Mouse (Mus musculus): ENCODE measurements around the gene Anp32b. TPM values are rescaled to one million over a fixed set of nuclear protein-coding genes. Genes with fewer than 3 reads are reported as not detected.

Gene Anp32b
- polyA plus RNA-seq, 1 experiment from 2014 or later, result 362 TPM

- Histone ChIP-seq H3K27me3 (peaks cover 23% of the 10 kb centered on the region), H3K4me3 (replicated peaks) (peak overlapping the region; percentile 66), H3K4me2 (peak overlapping the region; percentile 90), H3K27ac (no peak overlapping the region), H3K36me3 (peaks cover 18% of the 10 kb centered on the region), H3K9me3 (no peaks in the 10 kb centered on the region), H3K4me1 (replicated peaks) (peaks cover 7% of the 10 kb centered on the region; the same call in 1 of the 2 replicates), H3K9ac (replicated peaks) (no peak overlapping the region)
- ATAC-seq (ENCODE audit: insufficient number of reproducible peaks, insufficient read depth, low FRiP score, low TSS enrichment, low read depth), result no peak
- 11% methylated on average over 16 of the region's 16 CpGs for WGBS
Observed at GRCm38 (mm10) chr4:46507736-46508460, 57.2 kb downstream of the Anp32b start.

- H3K4me3 ChIP-seq (replicated peaks), result no peak overlapping the region
- no peak overlapping the region for H3K27ac ChIP-seq
- no peaks in the 10 kb centered on the region for H3K9me3 ChIP-seq
- H3K4me1 ChIP-seq (replicated peaks), result peaks cover 9% of the 10 kb centered on the region
- 0 out of 2 replicates have a peak, but pooled peaks have one; percentile 42 for ATAC-seq (ENCODE audit: insufficient number of reproducible peaks, insufficient read depth, low FRiP score, low TSS enrichment, low read depth)
- 84% methylated on average over 2 of the region's 2 CpGs for WGBS
- H3K36me3 ChIP-seq, result no peaks in the 10 kb centered on the region
- no peak overlapping the region for H3K4me2 ChIP-seq
- H3K9ac ChIP-seq (replicated peaks), result no peak overlapping the region
- no peaks in the 10 kb centered on the region; the same call in 1 of the 2 replicates for H3K27me3 ChIP-seq
Observed at GRCm38 (mm10) chr4:46520491-46520890, 69.8 kb downstream of the Anp32b start.

GRCm38 (mm10) chr4:46521457-46521856, 70.8 kb downstream of the Anp32b start:
- H3K9ac ChIP-seq (replicated peaks), result no peak overlapping the region
- no peak for ATAC-seq (ENCODE audit: insufficient number of reproducible peaks, insufficient read depth, low FRiP score, low TSS enrichment, low read depth)
- no peak overlapping the region for H3K4me3 ChIP-seq (replicated peaks)
- no peaks in the 10 kb centered on the region for H3K36me3 ChIP-seq
- H3K27me3 ChIP-seq, result peaks cover 2% of the 10 kb centered on the region; the same call in 1 of the 2 replicates
- H3K9me3 ChIP-seq, result no peaks in the 10 kb centered on the region
- H3K4me1 ChIP-seq (replicated peaks), result peaks cover 9% of the 10 kb centered on the region
- no peak overlapping the region for H3K27ac ChIP-seq
- no peak overlapping the region for H3K4me2 ChIP-seq
- 76% methylated on average over 10 of the region's 10 CpGs for WGBS

Other genes starting within 250 kb of the Anp32b start
- gene Foxe1, start 107.3 kb upstream of the Anp32b start, polyA plus RNA-seq (2016; fragmentation: Nextera tagmentation; extraction: Ambion mirVana), result not detected in 2 replicates
- 8.8 and 9.0 TPM in 2 replicates for gene Trmo, start 61.5 kb upstream of the Anp32b start, polyA plus RNA-seq (2016; fragmentation: Nextera tagmentation; extraction: Ambion mirVana)
- gene Hemgn, start 37.4 kb upstream of the Anp32b start, polyA plus RNA-seq (2016; fragmentation: Nextera tagmentation; extraction: Ambion mirVana), result 2.6 and 2.7 TPM in 2 replicates
- gene Nans, start 38.3 kb downstream of the Anp32b start, polyA plus RNA-seq (2016; fragmentation: Nextera tagmentation; extraction: Ambion mirVana), result 91.0 and 91.7 TPM in 2 replicates
- gene Trim14, start 85.2 kb downstream of the Anp32b start, polyA plus RNA-seq (2016; fragmentation: Nextera tagmentation; extraction: Ambion mirVana), result 0.43 and 1.3 TPM in 2 replicates
- gene Coro2a, start 151.3 kb downstream of the Anp32b start, polyA plus RNA-seq (2016; fragmentation: Nextera tagmentation; extraction: Ambion mirVana), result 2.2 and 2.5 TPM in 2 replicates
- gene Tbc1d2, start 199.3 kb downstream of the Anp32b start, polyA plus RNA-seq (2016; fragmentation: Nextera tagmentation; extraction: Ambion mirVana), result 1.9 and 2.1 TPM in 2 replicates